Mouse (Mus musculus) stomach, postnatal 0 days (tissue): ENCODE results near the gene St6galnac6. TPM values are rescaled to one million over a fixed set of nuclear protein-coding genes. Genes with fewer than 3 reads are reported as not detected.
A peak's percentile ranks its signal among the peaks of the same experiment; 100 is the strongest.

ENCODE experiments used
- ATAC-seq: fragments of 200-750 bp; cut with Nextera tagmentation; 2 replicates; pipeline ENCODE4 v1.8.0; 2017; ENCODE audit not compliant: low FRiP score, low TSS enrichment
- DNase-seq: peaks from one replicate; pipeline ENCODE4 v3.0.0-alpha.2; 2016; ENCODE audit warnings: low spot score
- H3K27ac ChIP-seq: fragments of 300-500 bp; sonication (generic); replicated peaks from 2 replicates; pipeline ENCODE4 v1.5.1; 2014; ENCODE audit warnings: mild to moderate bottlenecking, control low read depth
- H3K27me3 ChIP-seq: fragments of 300-500 bp; sonication (generic); 2 replicates; pipeline ENCODE4 v1.6.1; 2014; ENCODE audit warnings: low read length; ENCODE audit not compliant: control insufficient read depth, insufficient read depth
- H3K36me3 ChIP-seq: fragments of 300-500 bp; sonication (generic); 2 replicates; pipeline ENCODE4 v1.6.1; 2014; ENCODE audit warnings: low read length, mixed read lengths; ENCODE audit not compliant: control insufficient read depth, insufficient read depth
- H3K4me1 ChIP-seq: fragments of 300-500 bp; sonication (generic); replicated peaks from 2 replicates; pipeline ENCODE4 v1.6.1; 2014; ENCODE audit warnings: antibody characterized with exemption; ENCODE audit not compliant: control insufficient read depth, insufficient read depth
- H3K4me2 ChIP-seq: fragments of 300-500 bp; sonication (generic); replicated peaks from 2 replicates; pipeline ENCODE4 v1.6.1; 2014; ENCODE audit warnings: low read depth, mild to moderate bottlenecking, control low read depth, moderate library complexity
- H3K4me3 ChIP-seq: fragments of 300-500 bp; sonication (generic); 2 replicates; pipeline ENCODE4 v1.5.1; 2014; ENCODE audit warnings: low read depth, low read length, control low read depth
- H3K9ac ChIP-seq: fragments of 300-500 bp; sonication (generic); 2 replicates; pipeline ENCODE4 v1.6.1; 2014; ENCODE audit warnings: mild to moderate bottlenecking, low read length, control low read depth, mixed read lengths
- H3K9me3 ChIP-seq: fragments of 300-500 bp; sonication (generic); 2 replicates; pipeline ENCODE4 v1.6.1; 2016; ENCODE audit warnings: low read length; ENCODE audit not compliant: control insufficient read depth
- CTCF ChIP-seq: IDR thresholded peaks from 2 replicates; pipeline ENCODE4 v1.5.1; 2016; ENCODE audit warnings: antibody characterized with exemption, low read depth, mild to moderate bottlenecking, moderate library complexity
- EP300 ChIP-seq: optimal IDR thresholded peaks from 2 replicates; pipeline ENCODE3; 2016; ENCODE audit warnings: antibody characterized with exemption
- WGBS: fragments of 180-500 bp; shearing (Covaris S2); extraction: QIAGEN DNeasy Blood & Tissue Kit; methylation state at CpG from one replicate; pipeline ENCODE4 v1.1.7; 2014; 5-methylcytosine and 5-hydroxymethylcytosine counted together
- polyA plus RNA-seq: library from polyadenylated mRNA; unstranded; fragments of >200 nt; fragmentation: Nextera tagmentation; extraction: Ambion mirVana; gene quantifications from 2 replicates; pipeline ENCODE4 v1.2.1, GENCODE M21; 2015

St6galnac6 gene
- polyA plus RNA-seq, 1 experiment from 2014 or later: 9.1 TPM

DNA sequence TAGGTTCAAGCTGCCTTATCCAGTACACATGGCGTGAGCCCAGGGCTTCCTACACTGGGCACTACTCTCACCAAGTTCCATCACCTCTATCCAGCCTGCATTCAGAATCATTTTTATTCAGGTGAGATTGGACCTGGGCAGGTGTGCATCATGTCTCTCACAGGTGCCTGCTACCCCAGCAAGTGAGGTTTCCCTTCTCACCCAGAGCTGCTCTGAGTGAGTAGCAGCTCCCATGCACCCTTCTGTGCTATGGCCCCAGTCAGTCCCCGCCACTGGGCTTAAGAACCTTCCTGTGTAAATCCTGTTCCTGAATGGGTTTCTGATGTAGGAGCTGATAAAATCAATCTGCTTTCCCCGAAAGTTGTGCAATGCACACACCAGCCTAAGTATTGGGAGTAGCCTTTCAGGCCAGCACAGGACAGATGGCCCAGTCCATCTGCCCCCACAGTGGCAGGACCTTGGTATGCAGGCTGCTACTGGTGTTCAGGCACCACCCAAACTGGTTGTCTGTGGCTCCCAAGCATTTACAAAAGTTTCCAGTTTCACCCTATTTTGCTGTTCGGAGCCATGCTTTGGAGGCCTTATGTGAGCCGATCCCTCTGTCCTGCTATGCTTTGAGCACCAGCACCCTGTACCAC is 24.7 kb downstream of the St6galnac6 start:
- no peaks in the 10 kb centered on the region for H3K36me3 ChIP-seq
- peak overlapping the region; percentile 18; the same call in 1 of the 2 replicates for H3K27ac ChIP-seq
- ATAC-seq (no peak), DNase-seq (no peak)
- H3K9ac ChIP-seq: no peak overlapping the region
- no peaks in the 10 kb centered on the region for H3K27me3 ChIP-seq
- H3K4me2 ChIP-seq: no peak overlapping the region
- H3K9me3 ChIP-seq: no peaks in the 10 kb centered on the region
- H3K4me3 ChIP-seq: no peak overlapping the region
- peaks cover 22% of the 10 kb centered on the region for H3K4me1 ChIP-seq
- no peak for TF ChIP-seq EP300
- TF ChIP-seq CTCF: no peak
- 61% methylated on average over 5 of the region's 5 CpGs for WGBS

DNA sequence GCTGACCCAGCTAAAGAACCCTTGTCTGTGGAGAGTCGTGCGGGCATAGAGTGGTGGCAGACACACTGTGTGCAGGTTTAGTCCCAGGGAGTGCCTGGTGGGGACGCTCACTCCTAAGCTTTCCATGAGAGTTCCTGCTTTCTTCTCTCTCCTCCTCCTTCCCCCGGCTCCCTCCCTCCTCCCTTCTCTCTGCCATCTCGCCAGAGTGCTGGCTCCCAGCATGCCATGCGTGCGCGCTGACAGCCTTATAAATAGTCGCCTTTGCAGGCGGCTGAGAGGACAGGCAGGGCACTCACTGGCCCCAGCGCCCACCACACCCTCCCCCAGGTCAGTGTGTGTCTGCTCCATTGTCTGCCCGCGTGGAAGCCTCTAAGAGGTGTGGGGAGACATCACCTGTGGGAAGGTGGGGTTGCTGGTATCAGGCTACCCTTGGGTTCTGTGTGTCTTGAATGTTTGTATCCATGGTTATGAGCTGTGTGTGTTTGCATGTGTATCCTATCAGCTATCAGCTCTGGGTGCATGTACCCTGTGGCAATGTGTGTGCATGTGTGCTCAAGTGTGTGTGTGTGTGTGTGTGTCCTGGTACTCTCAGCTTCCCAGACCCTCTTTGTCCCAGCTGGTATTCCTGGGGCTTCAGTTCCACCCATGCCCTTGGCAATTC is 25.8 kb downstream of the St6galnac6 start:
- H3K27me3 ChIP-seq: no peaks in the 10 kb centered on the region
- H3K4me1 ChIP-seq: peaks cover 16% of the 10 kb centered on the region
- 3% methylated on average over 13 of the region's 13 CpGs for WGBS
- peak; percentile 77 for DNase-seq
- H3K36me3 ChIP-seq: no peaks in the 10 kb centered on the region
- peak overlapping the region; percentile 70 for H3K27ac ChIP-seq
- H3K9ac ChIP-seq: peak overlapping the region; percentile 41
- peak overlapping the region; percentile 19; the same call in 1 of the 2 replicates for H3K4me3 ChIP-seq
- TF ChIP-seq EP300: no peak
- no peak for TF ChIP-seq CTCF
- H3K9me3 ChIP-seq: no peaks in the 10 kb centered on the region
- peak overlapping the region; percentile 46 for H3K4me2 ChIP-seq
- peak; percentile 53 for ATAC-seq

DNA sequence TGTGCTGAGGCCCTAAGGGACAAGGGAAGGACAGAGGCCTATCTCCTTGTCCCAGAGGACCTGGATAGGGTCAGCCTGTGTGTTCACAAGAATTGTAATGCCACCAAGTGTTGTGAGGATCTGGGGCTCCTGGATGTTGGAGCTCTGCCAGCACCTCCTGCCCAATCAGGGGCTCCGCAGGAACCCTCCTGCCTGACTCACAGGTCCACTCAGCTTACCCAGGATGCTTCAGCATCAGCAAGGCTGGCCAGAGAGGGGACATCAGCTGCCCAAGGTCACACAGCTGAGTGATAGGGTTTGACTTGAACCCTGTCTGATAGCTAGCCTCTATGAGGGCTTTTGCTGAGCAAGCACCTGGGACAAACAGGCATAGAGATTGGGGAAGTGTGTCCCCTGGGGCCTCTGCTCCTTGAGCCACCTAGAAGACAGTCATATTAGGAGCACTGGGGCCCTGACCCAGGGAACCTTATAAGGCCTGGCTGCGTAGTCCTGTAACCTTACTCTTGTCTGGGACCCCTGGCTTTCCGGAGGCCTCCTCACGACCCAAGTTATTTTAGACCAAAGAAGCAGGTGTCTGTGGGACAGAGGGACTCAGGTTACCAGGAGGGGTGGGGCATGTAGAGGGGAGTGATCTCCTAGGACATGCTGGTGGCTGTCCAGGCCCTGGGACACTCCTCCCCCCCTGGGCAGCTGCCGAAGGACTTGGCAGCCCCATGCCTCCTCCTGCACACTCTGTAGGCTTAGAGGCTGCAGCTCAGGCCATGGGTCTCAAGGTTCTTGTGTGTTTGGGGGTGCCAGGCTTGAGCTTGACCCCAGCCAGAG is 26.6 kb downstream of the St6galnac6 start:
- Histone ChIP-seq H3K4me3 (no peak overlapping the region), H3K36me3 (no peaks in the 10 kb centered on the region), H3K27me3 (no peaks in the 10 kb centered on the region), H3K9me3 (no peaks in the 10 kb centered on the region), H3K4me2 (peak overlapping the region; percentile 46), H3K27ac (peak overlapping the region; percentile 70), H3K4me1 (peaks cover 9% of the 10 kb centered on the region), H3K9ac (peak overlapping the region; percentile 35; the same call in 1 of the 2 replicates)
- ATAC-seq (no peak), DNase-seq (peak; percentile 48)
- WGBS: 49% methylated on average over 5 of the region's 5 CpGs
- TF ChIP-seq CTCF: no peak
- no peak for TF ChIP-seq EP300

DNA sequence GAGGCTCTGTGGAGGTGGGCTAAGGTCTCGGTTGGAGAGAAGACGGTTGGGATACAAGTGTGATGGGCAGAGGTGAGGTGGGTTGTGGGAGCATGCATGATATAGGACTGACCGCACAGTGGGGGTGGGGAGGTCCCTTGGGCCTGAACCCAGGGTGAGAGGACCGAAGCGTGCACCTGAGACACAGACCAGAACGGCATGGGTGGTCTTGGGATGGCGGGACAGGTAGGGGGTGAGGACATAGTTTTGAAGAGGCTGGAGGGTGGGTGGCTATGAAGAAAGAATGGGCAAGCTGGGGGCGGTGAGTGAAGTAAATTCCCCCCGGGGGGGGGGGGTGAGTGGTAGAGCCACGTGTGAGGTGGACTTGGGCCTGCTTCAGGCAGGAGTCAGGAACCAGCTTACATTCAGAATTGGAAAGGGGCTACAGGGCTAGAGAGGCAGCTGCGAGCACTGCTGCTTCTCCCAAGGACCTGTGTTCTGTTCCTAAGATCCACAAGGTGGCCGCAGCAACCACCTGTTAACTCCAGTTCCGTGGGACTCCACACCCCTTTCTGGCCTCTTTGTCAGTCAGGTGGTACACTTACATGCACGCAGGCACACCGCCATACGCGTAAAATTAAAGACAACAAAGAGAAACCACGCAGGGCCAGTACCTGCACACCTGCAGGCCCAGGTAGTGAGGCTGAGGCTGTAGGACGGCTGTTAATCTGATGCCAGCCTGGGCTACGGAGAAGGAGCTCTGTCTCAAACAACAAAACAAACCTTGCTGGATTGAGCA is 27.9 kb downstream of the St6galnac6 start:
- Histone ChIP-seq H3K4me2 (no peak overlapping the region), H3K27ac (peak overlapping the region; percentile 75; the same call in 1 of the 2 replicates), H3K27me3 (no peaks in the 10 kb centered on the region), H3K9me3 (no peaks in the 10 kb centered on the region), H3K4me3 (no peak overlapping the region), H3K9ac (no peak overlapping the region), H3K4me1 (0 out of 2 replicates have a peak, but pooled peaks cover 9% of the 10 kb centered on the region), H3K36me3 (no peaks in the 10 kb centered on the region)
- ATAC-seq: no peak; the same call in 1 of the 2 replicates
- TF ChIP-seq EP300: no peak
- TF ChIP-seq CTCF: no peak
- WGBS: 67% methylated on average over 19 of the region's 20 CpGs
- DNase-seq: peak; percentile 61

DNA sequence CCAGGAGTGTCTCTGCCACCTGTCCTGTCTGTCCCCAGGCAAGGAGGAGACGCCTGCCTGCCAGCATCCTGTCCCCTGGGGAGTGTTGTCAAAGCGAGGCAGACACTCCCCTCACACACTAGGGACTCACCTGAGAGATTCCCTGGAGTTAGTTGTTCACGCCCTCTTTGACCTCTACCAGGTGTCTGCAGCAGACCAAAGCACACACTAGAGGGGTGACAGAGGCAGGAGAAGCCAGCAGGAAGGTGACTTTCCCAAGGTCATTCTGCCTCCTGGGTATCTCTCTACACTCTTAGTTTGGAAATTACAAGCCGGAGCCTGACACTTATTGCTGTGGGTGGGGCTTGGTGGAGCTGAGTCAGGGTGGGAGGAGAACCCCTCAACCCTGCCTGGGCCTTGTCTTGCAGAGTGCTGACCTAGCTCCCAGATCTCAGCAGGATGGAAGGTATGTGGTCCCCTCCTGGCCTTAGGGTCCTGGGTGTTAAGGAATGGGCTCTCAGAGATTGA is 28.6 kb downstream of the St6galnac6 start:
- 63% methylated on average over 4 of the region's 4 CpGs for WGBS
- Histone ChIP-seq H3K4me3 (no peak overlapping the region), H3K4me1 (0 out of 2 replicates have a peak, but pooled peaks cover 9% of the 10 kb centered on the region), H3K36me3 (no peaks in the 10 kb centered on the region), H3K9ac (no peak overlapping the region), H3K4me2 (peak overlapping the region; percentile 23; the same call in 1 of the 2 replicates), H3K27me3 (no peaks in the 10 kb centered on the region), H3K9me3 (no peaks in the 10 kb centered on the region), H3K27ac (peak overlapping the region; percentile 75)
- DNase-seq (no peak), ATAC-seq (no peak)
- TF ChIP-seq EP300 (no peak), CTCF (no peak)
